Mouse (Mus musculus) neutrophil, adult 83 days (primary cell): Measurements from ENCODE around the gene Zfp420. TPM values are rescaled to one million over a fixed set of nuclear protein-coding genes. Genes with fewer than 3 reads are reported as not detected.

Source experiments
- total RNA-seq, 2 experiments: library from RNA; stranded (reverse); gene quantifications; one replicate each; pipeline ENCODE4 v1.2.4; 2023

Gene Zfp420
- total RNA-seq, result 1 to 10 TPM; 1.9 to 3.0 TPM

GRCm38 (mm10) chr7:29859532-29860517 lies at the start of gene Zfp420:
Zfp420 (plus strand) TSS chr7:29859979.

GRCm38 (mm10) chr7:29815910-29816429 lies 43.8 kb upstream of the Zfp420 start, which contains the start of gene Zfp790:
Zfp790 (plus strand) TSS chr7:29816114.

GRCm38 (mm10) chr7:29853219-29853842 lies 6.4 kb upstream of the Zfp420 start, which contains the start of gene Zfp940:
Zfp940 (minus strand) TSS chr7:29853669.

GRCm38 (mm10) chr7:29905966-29906681 lies 46.3 kb downstream of the Zfp420 start, which contains the start of gene Zfp27:
Zfp27 (minus strand) TSS chr7:29906572.

GRCm38 (mm10) chr7:29908130-29908950 lies 48.6 kb downstream of the Zfp420 start, which contains the start of gene Zfp383:
Zfp383 (plus strand) TSS chr7:29908223.

Other genes starting within 250 kb of the Zfp420 start
- gene Catsperg2, start 132.9 kb upstream of the Zfp420 start, total RNA-seq, result not detected
- gene Zfp84, start 91.4 kb upstream of the Zfp420 start, total RNA-seq, result 1 to 10 TPM; 7.7 to 8.3 TPM
- not detected for gene Zfp30, start 76.0 kb upstream of the Zfp420 start, total RNA-seq
- gene Zfp790, start 43.9 kb upstream of the Zfp420 start, total RNA-seq, result 1 to 10 TPM; 6.8 to 7.1 TPM
- gene Zfp940, start 6.3 kb upstream of the Zfp420 start, total RNA-seq, result 1 to 10 TPM in 1 of 2 experiments, under 1 TPM in 1; 0.38 to 1.6 TPM
- gene Zfp27, start 46.6 kb downstream of the Zfp420 start, total RNA-seq, result 1 to 10 TPM; 2.1 to 2.5 TPM
- gene Zfp383, start 48.2 kb downstream of the Zfp420 start, total RNA-seq, result under 1 TPM; 0.46 to 0.99 TPM
- 1 to 10 TPM; 3.4 to 3.7 TPM for gene Zfp74, start 94.1 kb downstream of the Zfp420 start, total RNA-seq
- 10 to 100 TPM; 13.3 to 16.3 TPM for gene Zfp568, start 124.0 kb downstream of the Zfp420 start, total RNA-seq
- gene Zfp14, start 191.4 kb downstream of the Zfp420 start, total RNA-seq, result under 1 TPM; 0.57 to 0.61 TPM
- gene Zfp82, start 212.9 kb downstream of the Zfp420 start, total RNA-seq, result under 1 TPM; 0.75 to 0.86 TPM
- gene Gm26920, start 230.4 kb downstream of the Zfp420 start, total RNA-seq, result not detected
- gene Zfp566, start 230.5 kb downstream of the Zfp420 start, total RNA-seq, result 1 to 10 TPM in 1 of 2 experiments, under 1 TPM in 1; 0.92 to 1.0 TPM
- gene Zfp260, start 234.8 kb downstream of the Zfp420 start, total RNA-seq, result 10 to 100 TPM in 1 of 2 experiments, 1 to 10 TPM in 1; 7.2 to 10.1 TPM